ENCODE assay signal across 32 mouse cellular contexts in genomic region chr5:50303859-50304480, GRCm38 (mm10).
"Had no signal": no experiment of that assay in that cellular context is flagged by ENCODE, and none has a peak within 500 bp of the region (broad histone marks: within the 10 kb centered on the region; RNA-seq: fewer than 3 reads in every experiment).

No protein-coding gene starts in this region.

- H3K27ac ChIP-seq: limb, embryonic 10.5 days; limb, embryonic 12.5 days; limb, embryonic 13.5 days; limb, embryonic 15.5 days; liver, embryonic 12.5 days; liver, embryonic 13.5 days; liver, embryonic 14.5 days; liver, embryonic 15.5 days; lung, embryonic 15.5 days; macrophage; midbrain, embryonic 10.5 days; midbrain, embryonic 12.5 days; midbrain, embryonic 13.5 days; midbrain, embryonic 15.5 days; neural tube, embryonic 12.5 days had no signal

- H3K4me3 ChIP-seq: limb, embryonic 10.5 days; limb, embryonic 12.5 days; limb, embryonic 13.5 days; limb, embryonic 15.5 days; liver, embryonic 12.5 days; liver, embryonic 13.5 days; liver, embryonic 15.5 days; lung, embryonic 15.5 days; megakaryocyte, embryonic 14.5 days; midbrain, embryonic 10.5 days; midbrain, embryonic 12.5 days; midbrain, embryonic 13.5 days; midbrain, embryonic 15.5 days; myocyte; neural tube, embryonic 12.5 days had no signal

- H3K36me3 ChIP-seq: limb, embryonic 10.5 days; limb, embryonic 12.5 days; limb, embryonic 13.5 days; limb, embryonic 15.5 days; liver, embryonic 12.5 days; liver, embryonic 13.5 days; liver, embryonic 15.5 days; lung, embryonic 15.5 days; midbrain, embryonic 10.5 days; midbrain, embryonic 12.5 days; midbrain, embryonic 13.5 days; midbrain, embryonic 15.5 days; neural tube, embryonic 12.5 days had no signal

- H3K4me1 ChIP-seq: limb, embryonic 10.5 days; limb, embryonic 12.5 days; limb, embryonic 13.5 days; limb, embryonic 15.5 days; liver, embryonic 12.5 days; liver, embryonic 13.5 days; liver, embryonic 15.5 days; lung, embryonic 15.5 days; megakaryocyte, embryonic 14.5 days; midbrain, embryonic 10.5 days; midbrain, embryonic 12.5 days; midbrain, embryonic 13.5 days; midbrain, embryonic 15.5 days; neural tube, embryonic 12.5 days had no signal

- H3K9ac ChIP-seq: limb, embryonic 12.5 days; limb, embryonic 13.5 days; limb, embryonic 15.5 days; liver, embryonic 12.5 days; liver, embryonic 13.5 days; liver, embryonic 14.5 days; liver, embryonic 15.5 days; liver, postnatal 0 days; lung, embryonic 14.5 days; lung, embryonic 15.5 days; midbrain, embryonic 12.5 days; midbrain, embryonic 13.5 days; midbrain, embryonic 15.5 days; neural tube, embryonic 12.5 days had no signal

- DNase-seq: left cerebral cortex, postnatal 4 days; liver; liver, embryonic 13.5 days; liver, postnatal 0 days; lung, adult 18-20 months; lung, adult 2 months; lung, embryonic 14.5 days; lung, postnatal 10 days; lung, postnatal 14 days; lung, postnatal 36 days; lung, postnatal 4 days; midbrain, embryonic 14.5 days had no signal

- H3K27me3 ChIP-seq: limb, embryonic 12.5 days; limb, embryonic 13.5 days; limb, embryonic 15.5 days; liver, embryonic 12.5 days; liver, embryonic 13.5 days; liver, embryonic 15.5 days; lung, embryonic 15.5 days; megakaryocyte, embryonic 14.5 days; midbrain, embryonic 12.5 days; midbrain, embryonic 13.5 days; midbrain, embryonic 15.5 days; neural tube, embryonic 12.5 days had no signal

- H3K9me3 ChIP-seq: limb, embryonic 10.5 days; limb, embryonic 12.5 days; limb, embryonic 13.5 days; limb, embryonic 15.5 days; liver, embryonic 12.5 days; liver, embryonic 13.5 days; liver, embryonic 15.5 days; lung, embryonic 15.5 days; megakaryocyte, embryonic 14.5 days; midbrain, embryonic 10.5 days; midbrain, embryonic 12.5 days; midbrain, embryonic 13.5 days; midbrain, embryonic 15.5 days; neural tube, embryonic 12.5 days had no signal

- H3K4me2 ChIP-seq: limb, embryonic 12.5 days; limb, embryonic 13.5 days; limb, embryonic 15.5 days; liver, embryonic 11.5 days; liver, embryonic 12.5 days; liver, embryonic 13.5 days; liver, embryonic 15.5 days; lung, embryonic 14.5 days; lung, embryonic 15.5 days; midbrain, embryonic 11.5 days; midbrain, embryonic 12.5 days; midbrain, embryonic 13.5 days; midbrain, embryonic 15.5 days; neural tube, embryonic 12.5 days had no signal

- ATAC-seq: liver, embryonic 12.5 days; liver, postnatal 0 days; lung, postnatal 0 days; midbrain, embryonic 13.5 days; midbrain, embryonic 15.5 days; midbrain, embryonic 16.5 days had no signal
